Mouse (Mus musculus): ENCODE measurements around the gene Atp8b4.

Atp8b4 gene

GRCm38 (mm10) chr2:126434305-126434704 lies 66.2 kb downstream of the Atp8b4 start:
- DNase-seq (ENCODE audit: low read depth, low spot score) = no peak

GRCm38 (mm10) chr2:126432481-126433066 lies 67.9 kb downstream of the Atp8b4 start:
- no peak for DNase-seq (ENCODE audit: low read depth, low spot score)

- peak; percentile 44 for DNase-seq (ENCODE audit: low read depth, low spot score)
Observed at GRCm38 (mm10) chr2:126429282-126429681, 71.2 kb downstream of the Atp8b4 start.

GRCm38 (mm10) chr2:126425223-126425622 lies 75.3 kb downstream of the Atp8b4 start:
- no peak for DNase-seq (ENCODE audit: low read depth, low spot score)

GRCm38 (mm10) chr2:126424714-126425113 lies 75.8 kb downstream of the Atp8b4 start:
- no peak for DNase-seq (ENCODE audit: low read depth, low spot score)

- no peak for DNase-seq (ENCODE audit: low read depth, low spot score)
Observed at GRCm38 (mm10) chr2:126420901-126421300, 79.6 kb downstream of the Atp8b4 start.

- no peak for DNase-seq (ENCODE audit: low read depth, low spot score)
Observed at GRCm38 (mm10) chr2:126418916-126419315, 81.6 kb downstream of the Atp8b4 start.

- DNase-seq (ENCODE audit: low read depth, low spot score) = no peak
Observed at GRCm38 (mm10) chr2:126416772-126417171, 83.7 kb downstream of the Atp8b4 start.

- DNase-seq (ENCODE audit: low read depth, low spot score) = no peak
Observed at GRCm38 (mm10) chr2:126415981-126416380, 84.5 kb downstream of the Atp8b4 start.

GRCm38 (mm10) chr2:126412759-126413158 lies 87.7 kb downstream of the Atp8b4 start:
- no peak for DNase-seq (ENCODE audit: low read depth, low spot score)

- DNase-seq (ENCODE audit: low read depth, low spot score) = no peak
Observed at GRCm38 (mm10) chr2:126399454-126399853, 101.0 kb downstream of the Atp8b4 start.

GRCm38 (mm10) chr2:126399017-126399416 lies 101.5 kb downstream of the Atp8b4 start:
- DNase-seq (ENCODE audit: low read depth, low spot score) = no peak

- DNase-seq (ENCODE audit: low read depth, low spot score) = no peak
Observed at GRCm38 (mm10) chr2:126398216-126398615, 102.3 kb downstream of the Atp8b4 start.

GRCm38 (mm10) chr2:126397513-126397912 lies 103.0 kb downstream of the Atp8b4 start:
- DNase-seq (ENCODE audit: low read depth, low spot score) = no peak

GRCm38 (mm10) chr2:126394924-126395323 lies 105.5 kb downstream of the Atp8b4 start:
- no peak for DNase-seq (ENCODE audit: low read depth, low spot score)

- no peak for DNase-seq (ENCODE audit: low read depth, low spot score)
Observed at GRCm38 (mm10) chr2:126387458-126388037, 112.9 kb downstream of the Atp8b4 start.

GRCm38 (mm10) chr2:126386056-126386455 lies 114.4 kb downstream of the Atp8b4 start:
- no peak for DNase-seq (ENCODE audit: low read depth, low spot score)

- no peak for DNase-seq (ENCODE audit: low read depth, low spot score)
Observed at GRCm38 (mm10) chr2:126380300-126380699, 120.2 kb downstream of the Atp8b4 start.

- DNase-seq (ENCODE audit: low read depth, low spot score) = no peak
Observed at GRCm38 (mm10) chr2:126371634-126372033, 128.8 kb downstream of the Atp8b4 start.

GRCm38 (mm10) chr2:126369815-126370214 lies 130.7 kb downstream of the Atp8b4 start:
- DNase-seq (ENCODE audit: low read depth, low spot score) = no peak

- DNase-seq (ENCODE audit: low read depth, low spot score) = no peak
Observed at GRCm38 (mm10) chr2:126363745-126364725, 136.4 kb downstream of the Atp8b4 start.

GRCm38 (mm10) chr2:126363050-126363744 lies 137.3 kb downstream of the Atp8b4 start:
- DNase-seq (ENCODE audit: low read depth, low spot score) = peak; percentile 43
